Mouse (Mus musculus) layer of hippocampus, adult 2 months (tissue): ENCODE measurements at regions not wholly inside any gene's neighbourhood (a gene's known extent, or its start where the extent isn't known, plus 50 kb on each side); places are given as distances from the start of the nearest gene placed in this dataset.

Experiments used
- DNase-seq, 2 experiments: peaks; one replicate each; pipeline ENCODE4 v3.0.0; 2022; ENCODE audit warnings: low spot score in 2 of 2
- H3K27ac ChIP-seq: fragments of 200-600 bp; 2 replicates; pipeline ENCODE4 v1.8.1; 2022
- H3K4me3 ChIP-seq: fragments of 200-600 bp; 2 replicates; pipeline ENCODE4 v1.8.1; 2022; ENCODE audit warnings: mild to moderate bottlenecking
- CTCF ChIP-seq: fragments of 200-600 bp; conservative IDR thresholded peaks from 2 replicates; pipeline ENCODE4 v1.8.1; 2022; ENCODE audit warnings: antibody characterized with exemption, mild to moderate bottlenecking, moderate library complexity

- TF ChIP-seq CTCF: no peak
- no peak for DNase-seq
- Histone ChIP-seq H3K4me3 (no peak overlapping the region), H3K27ac (peak overlapping the region; percentile 98)
Measured at GRCm38 (mm10) chr8:126669154-126669553, 75.4 kb upstream of the Irf2bp2 start.

- H3K4me3 ChIP-seq: no peak overlapping the region
- no peak for TF ChIP-seq CTCF
- no peak for DNase-seq
- H3K27ac ChIP-seq: peak overlapping the region; percentile 98
Measured at GRCm38 (mm10) chr8:126668657-126669025, 74.9 kb upstream of the Irf2bp2 start.

DNA sequence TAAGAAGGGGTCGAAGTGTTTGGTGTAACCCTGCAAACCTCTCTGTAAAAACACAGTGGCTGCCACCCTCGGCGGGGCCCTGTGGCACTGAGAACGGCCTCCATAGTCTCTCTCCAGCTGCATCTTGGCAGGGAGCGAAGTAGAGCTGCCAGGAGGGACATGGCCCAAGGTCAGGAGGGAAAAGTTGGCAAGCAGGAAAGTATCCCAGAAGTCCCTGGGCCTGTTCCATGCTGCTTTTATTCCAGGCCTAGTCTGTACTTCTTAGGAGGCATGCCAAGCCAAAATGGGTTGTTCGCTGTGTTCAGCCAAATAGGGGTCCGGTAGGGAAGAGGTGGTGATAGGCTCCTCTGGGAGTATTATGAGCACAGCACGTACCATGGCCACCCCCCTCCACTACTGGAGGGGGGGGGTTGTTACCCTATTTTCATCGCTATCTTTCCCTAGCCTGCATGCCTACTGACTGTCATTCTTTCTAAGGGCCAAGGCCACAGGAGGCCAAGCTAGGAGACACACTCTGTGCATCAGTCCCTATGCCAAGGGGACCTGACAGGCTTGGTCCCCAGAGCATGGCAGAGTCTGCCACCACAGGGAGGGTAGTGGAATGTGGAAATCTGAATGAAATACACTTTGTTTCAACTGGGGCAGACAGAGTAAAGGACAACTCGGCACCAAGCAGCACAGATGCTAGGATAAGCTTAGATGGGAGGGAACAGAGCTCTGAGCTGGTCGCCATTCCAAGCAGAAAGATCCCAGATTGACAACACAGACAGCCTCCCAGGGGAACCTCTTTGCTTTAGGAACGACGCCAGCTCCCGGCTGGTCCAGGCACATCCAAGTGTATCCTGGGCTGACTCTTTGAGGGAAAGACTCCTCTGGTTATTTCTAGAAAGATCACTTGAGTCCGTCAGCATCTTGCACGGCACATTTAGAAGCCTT is 74.2 kb upstream of the Irf2bp2 start:
- H3K4me3 ChIP-seq: no peak overlapping the region
- peak overlapping the region; percentile 98 for H3K27ac ChIP-seq
- DNase-seq: peak; percentile 66 to 86
- TF ChIP-seq CTCF: no peak

- peak overlapping the region; percentile 98 for H3K27ac ChIP-seq
- peak; percentile 41 to 49 for DNase-seq
- no peak for TF ChIP-seq CTCF
- no peak overlapping the region for H3K4me3 ChIP-seq
Measured at GRCm38 (mm10) chr8:126667086-126667720, 73.4 kb upstream of the Irf2bp2 start.

DNA sequence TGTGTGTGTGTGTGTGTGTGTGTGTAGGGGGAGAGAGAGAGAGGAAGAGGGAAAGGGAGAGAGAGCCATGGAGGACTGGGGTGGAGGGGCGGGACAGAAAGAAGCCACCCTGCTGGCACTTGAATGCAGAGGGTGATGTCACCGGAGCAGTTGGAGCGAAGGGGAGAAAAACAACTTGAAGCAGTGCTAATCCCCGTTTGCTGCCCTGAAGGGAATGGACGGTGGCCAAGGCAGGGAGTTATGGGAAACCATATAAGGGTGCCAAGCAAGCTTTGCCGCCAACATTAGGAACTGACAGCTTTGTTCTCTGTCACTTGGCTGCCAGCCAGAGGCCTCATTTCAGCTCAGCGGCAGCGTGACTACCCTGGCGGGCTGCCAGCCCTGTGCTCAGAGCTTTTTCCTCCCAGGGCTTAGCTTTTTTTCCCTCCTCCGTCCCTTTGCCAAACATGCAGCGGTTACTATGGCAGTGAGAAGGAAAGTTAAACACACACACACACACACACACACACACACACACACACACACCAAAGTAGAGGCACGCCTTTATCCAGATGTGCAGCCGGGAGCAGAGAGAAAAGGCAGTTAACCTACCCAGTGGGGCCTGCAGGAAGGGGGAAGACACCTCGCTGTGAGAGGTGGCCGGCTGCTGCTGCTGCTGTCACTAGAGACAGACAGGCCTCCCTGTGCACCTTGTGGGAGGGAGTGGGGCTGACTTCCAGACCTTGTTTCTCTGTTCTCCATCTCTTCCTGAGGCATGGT is 72.7 kb upstream of the Irf2bp2 start:
- TF ChIP-seq CTCF: no peak
- H3K4me3 ChIP-seq: no peak overlapping the region
- peak; percentile 99 for DNase-seq
- peak overlapping the region; percentile 100 for H3K27ac ChIP-seq

GRCm38 (mm10) chr8:126665581-126666241 is 71.9 kb upstream of the Irf2bp2 start:
- peak overlapping the region; percentile 100 for H3K27ac ChIP-seq
- no peak for TF ChIP-seq CTCF
- peak overlapping the region; percentile 51 for H3K4me3 ChIP-seq
- peak; percentile 53 to 84 for DNase-seq

- no peak for DNase-seq
- peak overlapping the region; percentile 100 for H3K27ac ChIP-seq
- TF ChIP-seq CTCF: no peak
- H3K4me3 ChIP-seq: no peak overlapping the region
Measured at GRCm38 (mm10) chr8:126664891-126665290, 71.1 kb upstream of the Irf2bp2 start.

- no peak for DNase-seq
- H3K4me3 ChIP-seq: no peak overlapping the region
- TF ChIP-seq CTCF: no peak
- H3K27ac ChIP-seq: peak overlapping the region; percentile 64
Measured at GRCm38 (mm10) chr8:126662797-126663784, 69.3 kb upstream of the Irf2bp2 start.

DNA sequence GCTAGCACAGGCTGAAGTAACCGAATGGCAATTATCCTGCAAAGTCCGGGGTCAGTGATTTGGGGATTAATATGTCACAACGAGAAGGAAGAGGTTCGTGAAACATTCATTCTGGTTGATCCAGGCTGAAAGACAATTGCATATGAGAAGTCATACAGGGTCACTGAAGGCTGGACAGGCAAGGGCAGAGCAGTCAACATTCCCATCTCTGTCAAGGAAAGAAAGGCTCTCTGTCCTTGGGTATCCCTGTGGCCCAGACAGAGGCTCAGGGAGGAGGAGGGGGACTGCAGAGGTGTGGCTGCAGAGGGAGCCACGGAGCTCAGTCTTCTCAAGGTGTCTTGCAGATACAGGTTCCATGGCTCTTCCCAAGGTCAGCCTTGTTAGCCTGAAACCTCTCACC is 68.4 kb upstream of the Irf2bp2 start:
- Histone ChIP-seq H3K4me3 (no peak overlapping the region), H3K27ac (peak overlapping the region; percentile 77; the same call in 1 of the 2 replicates)
- TF ChIP-seq CTCF: no peak
- DNase-seq: no peak

DNA sequence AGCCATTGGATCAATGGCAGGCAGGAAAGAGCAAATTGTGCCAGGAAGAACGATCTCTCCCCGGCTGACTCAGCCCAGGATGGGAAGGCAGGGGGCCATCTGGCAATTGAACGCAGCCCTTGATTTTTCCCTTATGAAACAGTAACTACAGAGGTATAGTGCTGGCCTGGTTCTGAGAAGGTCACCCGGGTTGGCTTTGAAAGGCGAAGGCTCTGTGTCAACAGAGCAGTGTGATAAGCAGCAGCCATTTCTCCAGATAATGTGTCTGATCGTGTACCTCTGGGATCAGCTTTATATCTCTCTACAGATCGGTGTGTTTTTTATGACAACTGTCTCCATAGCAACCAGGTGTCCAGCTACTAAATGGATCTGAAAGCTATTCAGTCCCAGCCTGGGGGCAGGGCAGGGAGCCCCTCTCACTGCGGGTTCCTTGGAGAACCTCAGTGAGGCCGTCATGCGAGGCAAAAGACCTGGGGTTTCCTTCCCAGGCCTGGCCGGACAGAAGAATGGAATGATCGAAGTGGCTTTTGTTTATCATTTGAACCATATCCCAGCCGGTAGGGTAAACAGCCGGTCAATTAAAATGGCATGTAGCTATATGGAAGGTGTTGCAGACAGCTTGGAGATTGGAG is 67.8 kb upstream of the Irf2bp2 start:
- no peak for DNase-seq
- TF ChIP-seq CTCF: no peak
- Histone ChIP-seq H3K27ac (peak overlapping the region; percentile 77), H3K4me3 (no peak overlapping the region)
